Mouse (Mus musculus) ovary, adult 18-20 months (tissue): Measurements from ENCODE around the gene Prps1.
"Not testable (repeated sequence)": the region's sequence is repeated elsewhere in the genome, so short reads cannot be mapped to it uniquely, and the experiment has no call there.

Source experiments
- DNase-seq: peaks from one replicate; pipeline ENCODE4 v3.0.0; 2022; ENCODE audit warnings: low spot score, mixed read lengths

Gene Prps1

DNA sequence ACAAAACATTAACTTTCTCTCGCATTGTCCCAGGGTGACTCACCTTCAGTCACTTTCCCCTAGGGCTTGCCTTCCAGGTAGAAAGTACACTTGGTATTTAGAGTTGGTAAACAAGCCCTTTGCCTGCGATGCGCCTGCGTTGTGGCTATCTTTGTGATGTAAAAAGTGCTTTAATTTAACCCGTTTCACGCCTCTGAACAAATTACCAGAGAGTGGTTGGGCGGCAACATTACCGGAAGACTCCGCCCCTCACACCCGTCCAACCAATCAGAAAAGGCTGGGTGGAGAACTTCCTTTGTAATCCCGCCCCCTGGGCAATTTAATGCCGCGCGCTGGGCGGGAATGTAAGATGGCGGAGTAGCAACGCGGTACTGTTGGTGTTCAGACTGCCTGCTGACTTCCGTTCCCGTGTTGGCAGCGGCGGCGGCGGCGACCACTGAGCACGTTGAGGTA, at the start of gene Prps1:
Gene Prps1, plus strand, starts transcription at position 335 of the 453 bp plus-strand sequence.
- peak; percentile 67 for DNase-seq

DNA sequence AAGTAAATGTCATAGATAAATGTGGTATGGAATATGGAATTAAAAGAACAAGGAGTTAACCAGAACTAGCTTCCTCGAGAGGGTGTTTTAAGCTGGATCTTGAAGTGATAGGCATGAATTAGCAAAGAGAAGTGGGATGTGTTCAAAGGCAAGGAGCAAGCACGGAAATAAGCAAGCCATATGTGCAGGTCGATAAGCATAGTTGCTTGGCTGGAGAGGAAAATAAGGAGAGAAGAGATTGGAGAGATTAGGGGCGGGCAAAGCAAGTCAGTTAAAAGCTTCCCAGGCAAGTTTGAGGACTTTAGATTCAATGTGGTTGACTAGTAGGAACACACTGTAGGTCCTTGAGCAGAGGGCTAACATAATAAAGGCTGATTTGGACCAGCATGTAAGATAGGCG, 48.8 kb upstream of the Prps1 start:
- DNase-seq, result no peak

DNA sequence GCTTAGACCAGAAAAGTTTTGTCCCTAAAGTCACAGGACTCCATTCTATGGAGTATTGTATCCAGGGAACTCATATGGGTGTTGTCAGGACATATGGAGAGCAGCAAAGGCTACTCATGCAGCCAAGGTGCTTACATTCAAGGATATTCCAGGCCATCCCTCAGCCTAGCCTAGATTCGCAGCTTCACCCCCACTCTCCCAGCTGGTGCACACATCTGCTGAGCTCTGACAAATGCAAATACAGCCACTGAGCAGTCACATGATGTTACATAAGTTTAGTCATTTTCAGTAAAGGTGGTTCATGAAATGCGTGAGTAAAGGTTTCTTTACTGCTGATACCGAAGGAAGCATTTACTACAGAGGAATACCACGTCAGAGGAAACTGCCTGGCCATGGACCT, 37.9 kb upstream of the Prps1 start:
- DNase-seq, result no peak

- no peak for DNase-seq
These were observed 29.3 kb upstream of the Prps1 start for GRCm38 (mm10) chrX:140427124-140427523.

DNA sequence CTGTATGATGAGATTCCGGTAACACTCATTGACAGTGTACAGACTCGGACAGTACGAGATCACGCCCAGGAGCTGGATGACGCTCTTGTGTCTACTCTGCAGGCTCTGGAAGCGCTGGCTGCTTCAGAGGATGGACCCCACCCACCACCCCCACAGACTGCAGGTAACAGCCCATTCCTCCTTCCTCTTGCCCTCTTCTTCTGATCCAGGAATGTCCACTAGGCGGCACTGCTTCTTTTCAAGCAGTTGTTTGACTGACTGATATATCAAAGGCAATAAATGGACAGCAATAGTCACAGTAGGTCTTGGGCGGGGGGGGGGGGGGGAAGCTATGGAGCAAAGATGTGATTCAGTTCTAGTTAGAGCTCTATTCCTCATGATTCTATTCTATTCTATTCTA, 28.2 kb upstream of the Prps1 start:
- DNase-seq, result no peak

DNA sequence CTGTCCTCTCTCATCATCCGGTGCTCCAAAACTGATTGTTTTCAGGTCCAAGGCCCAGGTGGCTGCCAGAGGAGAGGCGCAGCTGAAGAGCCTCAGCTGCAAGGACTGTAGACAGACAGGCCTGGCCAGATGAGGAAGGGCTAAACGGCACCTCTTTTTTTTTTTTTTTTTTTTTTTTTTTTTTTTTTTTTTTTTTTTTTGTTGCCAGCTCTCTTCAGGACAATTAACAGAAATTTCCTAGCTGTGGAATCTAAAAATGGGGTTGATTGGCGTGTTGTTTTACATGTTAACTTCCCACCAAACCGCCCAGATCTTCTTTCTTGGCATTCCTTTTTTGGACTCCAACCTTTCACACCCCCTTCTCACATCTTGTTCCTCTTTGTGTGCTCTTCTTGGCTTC, 26.4 kb upstream of the Prps1 start:
- no peak for DNase-seq

DNA sequence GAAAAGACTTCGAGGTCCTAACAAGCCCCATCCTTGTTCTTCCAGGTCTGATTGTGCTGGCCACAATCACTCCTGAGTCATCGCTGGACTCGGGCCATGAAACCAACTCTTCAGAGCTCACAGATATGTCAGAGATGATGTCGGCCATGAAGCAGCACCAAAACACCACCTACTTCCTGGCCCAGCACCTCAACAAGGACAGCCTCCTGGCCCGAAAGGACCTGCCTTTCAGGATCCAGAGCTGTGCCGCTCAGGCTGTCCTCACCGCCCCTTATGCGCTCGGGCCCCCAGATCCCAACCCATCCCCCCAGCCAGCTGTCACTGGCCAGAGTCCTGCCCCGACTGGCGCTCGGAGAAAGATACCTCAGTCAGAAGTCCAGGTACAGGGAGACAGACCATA, 25.9 kb upstream of the Prps1 start:
- no peak for DNase-seq

DNA sequence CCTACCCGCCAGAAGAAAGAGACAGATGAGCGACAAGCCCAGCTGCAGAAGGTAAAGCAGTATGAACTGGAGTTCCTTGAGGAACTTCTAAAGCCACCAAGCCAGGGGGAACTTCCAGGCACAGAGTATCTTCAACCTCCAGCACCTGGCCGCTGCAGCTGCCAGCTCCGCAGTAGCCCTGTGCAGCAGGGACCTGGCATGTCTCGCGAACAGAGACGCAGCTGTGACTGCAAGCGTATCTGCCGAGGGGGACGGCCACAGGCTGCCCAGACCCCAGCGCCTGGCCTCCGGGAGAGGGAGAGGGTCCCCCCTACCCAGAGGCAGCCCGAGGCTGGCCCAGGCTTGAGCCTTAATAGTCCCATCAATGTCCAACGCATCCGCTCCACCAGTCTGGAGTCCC, 24.4 kb upstream of the Prps1 start:
- DNase-seq, result no peak

DNA sequence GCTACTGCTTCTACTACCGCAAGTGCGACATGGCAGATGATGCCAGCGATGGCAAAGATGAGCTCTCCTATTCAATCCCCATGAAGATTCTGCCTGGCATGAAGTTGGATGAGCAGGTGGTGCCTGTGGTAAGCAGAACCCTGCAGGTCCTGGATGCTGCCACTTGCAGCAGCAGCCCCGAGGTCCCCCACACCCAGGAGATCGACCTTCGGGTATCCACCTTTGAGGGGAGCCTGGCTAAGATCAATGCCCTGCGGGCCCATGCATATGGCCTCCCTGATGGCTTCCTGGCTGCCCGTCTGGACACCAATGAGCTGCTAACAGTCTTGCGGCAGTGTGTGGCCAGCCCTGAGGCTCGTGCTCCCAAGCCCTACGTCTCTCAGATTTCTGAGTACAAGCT, 23.6 kb upstream of the Prps1 start:
- no peak for DNase-seq

DNA sequence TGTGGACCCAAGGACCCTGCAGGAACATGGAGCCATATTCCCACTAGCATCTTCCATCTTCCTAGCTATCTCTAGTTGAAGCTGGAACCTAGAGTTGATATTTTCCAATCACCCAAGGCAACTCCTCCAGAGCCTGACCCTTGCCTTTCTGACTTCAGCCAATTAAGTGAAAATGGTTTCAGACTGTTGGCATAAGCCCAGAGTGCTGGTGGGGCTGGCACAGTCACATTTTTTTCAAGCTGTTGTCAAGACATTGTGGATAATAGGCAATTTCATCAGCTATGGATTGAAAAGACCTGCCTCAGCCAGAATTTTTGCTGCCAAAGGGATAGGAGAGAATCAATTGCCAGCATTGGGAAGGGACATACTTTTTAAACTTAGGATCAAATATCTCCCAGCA, 18.5 kb upstream of the Prps1 start:
- no peak for DNase-seq

DNA sequence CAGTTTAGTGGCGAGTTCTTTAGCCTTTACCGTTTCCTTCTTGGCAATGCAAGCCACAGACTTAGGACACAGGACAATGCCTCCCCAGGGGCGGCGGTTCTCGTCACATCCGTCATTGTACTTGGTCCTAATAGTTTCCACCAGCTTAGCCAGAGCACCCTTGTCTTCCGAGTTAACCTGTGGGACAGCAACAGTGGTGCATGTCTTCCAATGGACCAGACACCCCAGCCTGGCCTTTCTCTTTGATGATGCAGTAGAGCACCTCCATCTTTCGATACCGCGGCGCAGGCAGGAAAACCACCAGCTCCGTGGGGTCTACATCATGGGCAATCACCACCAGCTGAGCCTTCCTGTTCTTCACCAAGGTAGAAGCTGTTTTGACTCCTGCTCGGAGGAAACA, 10.9 kb upstream of the Prps1 start:
- no peak for DNase-seq

DNA sequence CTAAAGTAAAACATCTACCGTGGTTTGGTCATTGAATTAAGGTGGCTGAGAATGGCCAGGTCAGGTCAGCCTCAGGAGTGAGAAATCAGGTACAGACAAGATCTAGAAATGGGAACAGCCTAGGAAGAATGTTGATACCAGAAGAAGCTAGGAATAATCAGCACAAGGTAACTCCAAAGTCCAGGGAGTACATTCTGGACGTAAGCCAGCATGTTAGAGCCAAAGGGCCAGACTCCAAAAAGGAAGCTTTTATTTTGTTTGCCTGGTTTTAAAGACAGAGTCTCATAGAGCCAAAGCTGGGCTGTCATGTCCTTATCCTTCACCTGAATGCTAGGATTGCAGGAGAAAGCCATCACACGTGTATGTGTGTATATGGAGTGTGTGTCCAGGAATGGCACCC, 6.3 kb upstream of the Prps1 start:
- no peak for DNase-seq

DNA sequence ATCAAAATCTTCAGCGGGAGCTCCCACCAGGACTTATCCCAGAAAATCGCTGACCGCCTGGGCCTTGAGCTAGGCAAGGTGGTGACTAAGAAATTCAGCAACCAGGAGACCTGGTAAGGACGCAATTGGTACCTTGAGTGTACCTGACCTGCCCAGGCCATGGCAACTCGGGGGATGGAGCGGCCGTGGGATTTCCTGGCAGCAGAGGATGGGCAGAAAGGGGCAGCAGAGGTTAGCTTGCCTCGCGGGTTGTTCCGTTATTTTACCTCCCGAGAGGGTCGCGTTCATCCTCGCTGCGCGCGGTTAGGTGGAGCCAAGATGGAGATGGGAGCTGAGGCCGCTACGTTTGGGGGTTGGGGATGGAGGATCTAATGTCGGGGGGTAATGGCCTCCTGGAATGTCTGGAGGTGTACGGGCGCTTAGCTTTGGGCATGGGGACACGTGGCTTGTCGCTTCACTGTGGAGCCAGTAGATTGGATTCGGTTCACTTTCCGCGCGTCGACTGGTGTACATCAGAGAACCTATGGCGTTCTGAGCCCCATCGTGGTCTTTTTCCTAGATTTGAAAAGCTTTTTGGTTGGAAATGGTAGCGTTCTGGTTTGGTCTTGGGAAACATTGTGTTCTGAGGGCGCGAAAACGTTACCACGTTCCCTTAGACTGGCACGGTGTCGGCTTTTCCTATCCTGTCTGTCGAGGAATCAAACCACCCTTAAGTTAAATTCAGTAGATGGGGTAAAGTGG, 508 bp downstream of the Prps1 start:
- DNase-seq, result no peak

- DNase-seq, result no peak
These were observed 1.1 kb downstream of the Prps1 start for GRCm38 (mm10) chrX:140457502-140457901.

GRCm38 (mm10) chrX:140478231-140478630, 21.8 kb downstream of the Prps1 start:
- DNase-seq, result no peak

DNA sequence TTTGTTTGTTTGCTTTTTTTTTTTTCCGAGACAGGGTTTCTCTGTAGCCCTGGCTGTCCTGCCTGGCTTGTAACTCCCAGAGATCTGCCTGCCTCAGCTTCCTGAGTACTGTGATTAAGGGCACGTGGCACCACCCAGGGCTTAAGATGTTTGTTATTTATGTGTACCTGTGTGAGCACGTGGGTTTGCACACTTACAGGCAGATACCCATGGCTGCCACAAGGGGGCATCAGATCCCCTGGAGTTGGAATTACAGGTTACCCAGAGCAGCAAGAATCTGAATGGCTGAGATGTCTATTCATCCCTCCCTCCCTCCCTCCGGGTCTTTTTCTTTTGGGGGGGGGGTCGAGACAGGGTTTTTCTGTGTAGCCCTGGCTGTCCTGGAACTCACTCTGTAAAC, 22.8 kb downstream of the Prps1 start:
- DNase-seq, result no peak

DNA sequence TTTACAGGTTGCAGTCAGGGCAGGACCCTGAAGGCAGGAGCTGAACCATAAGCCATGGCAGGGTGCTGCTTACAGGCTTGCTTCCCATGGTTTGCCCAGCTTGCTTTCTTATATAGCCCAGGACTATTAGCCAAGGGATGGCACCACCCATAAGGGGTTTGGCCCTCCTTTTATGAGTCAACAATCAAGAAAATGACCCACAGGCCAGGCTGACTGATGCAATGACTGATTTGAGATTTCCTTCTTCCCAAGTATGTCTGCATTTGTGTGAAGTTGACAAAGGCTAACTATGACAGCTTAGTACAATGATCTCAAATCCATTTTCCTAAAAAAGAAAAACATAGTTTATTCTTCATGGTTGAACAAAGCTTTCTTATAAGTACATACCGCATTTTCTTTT, 32.8 kb downstream of the Prps1 start:
- no peak for DNase-seq

DNA sequence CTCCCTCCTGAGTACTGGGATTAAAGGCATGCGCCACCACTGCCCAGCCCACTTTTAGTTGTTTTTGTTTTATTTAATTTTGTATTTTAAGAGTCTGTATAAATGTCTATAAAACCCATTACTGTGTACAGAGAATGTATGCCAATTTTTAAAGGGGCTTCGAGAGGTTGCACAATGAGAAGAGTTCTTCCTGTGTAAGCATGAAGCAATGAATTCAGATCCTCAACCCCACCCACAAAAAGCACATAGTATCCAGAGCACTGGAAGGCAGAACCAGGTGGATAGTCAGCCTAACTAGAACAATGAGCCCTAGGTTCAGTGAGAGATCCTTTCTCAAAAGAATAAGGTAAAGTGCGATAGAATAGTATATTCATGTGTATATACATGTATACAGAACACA, 33.8 kb downstream of the Prps1 start:
- no peak for DNase-seq

DNA sequence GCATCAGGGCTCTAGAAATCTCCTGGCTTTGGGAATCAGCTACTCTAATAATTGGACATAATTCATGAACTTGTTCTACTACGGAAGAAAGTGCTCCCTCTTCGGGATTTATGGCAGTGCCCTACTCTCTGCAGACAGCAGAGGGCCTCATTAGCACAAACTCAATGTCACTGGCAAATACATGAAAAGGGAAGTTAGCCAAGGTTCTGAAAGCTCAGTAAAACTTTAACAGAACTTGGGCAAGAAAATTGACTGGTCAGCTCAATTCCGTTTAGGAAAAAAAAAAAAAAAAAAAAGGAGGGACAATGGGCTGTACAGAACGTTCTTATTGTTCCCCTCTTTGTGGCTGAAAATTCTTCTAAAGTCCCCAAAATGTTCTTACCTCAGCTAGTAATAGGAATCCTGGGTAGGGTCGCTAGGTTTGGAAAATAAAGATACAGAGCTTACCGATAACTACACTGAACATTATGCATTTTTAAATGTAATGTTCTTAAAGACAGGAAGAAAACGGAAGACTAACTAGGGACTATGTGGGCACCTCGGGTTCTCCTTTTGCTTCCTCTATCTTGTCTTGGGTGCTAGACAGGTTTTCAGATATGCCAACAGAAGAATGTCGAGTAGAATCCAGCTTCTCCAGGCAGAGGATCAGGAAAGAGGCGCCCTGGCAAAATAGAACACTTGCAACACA, 35.6 kb downstream of the Prps1 start:
- DNase-seq, result no peak

GRCm38 (mm10) chrX:140493527-140494029, 37.2 kb downstream of the Prps1 start:
- no peak for DNase-seq

DNA sequence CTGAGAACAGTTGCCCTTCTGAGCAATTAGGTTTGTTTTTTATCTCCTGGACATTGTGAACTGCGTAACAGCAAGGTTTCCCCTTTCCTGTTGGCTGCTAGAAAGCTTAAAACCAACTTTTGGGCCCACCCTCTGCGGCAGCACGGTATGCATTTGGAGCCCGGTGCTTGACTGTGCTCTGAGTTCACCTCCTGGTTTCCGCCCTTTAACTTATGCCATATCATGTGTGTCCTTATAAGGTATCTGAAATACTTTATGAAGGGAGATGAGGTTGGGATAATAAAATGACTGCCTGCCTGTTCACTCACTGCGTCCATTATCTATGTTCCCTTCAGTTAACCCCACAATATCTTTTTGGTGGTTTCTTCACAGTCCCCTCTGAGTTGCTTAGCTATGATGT, 37.8 kb downstream of the Prps1 start:
- no peak for DNase-seq

- not testable (repeated sequence) for DNase-seq
These were observed 42.0 kb downstream of the Prps1 start for GRCm38 (mm10) chrX:140498431-140498830.

DNA sequence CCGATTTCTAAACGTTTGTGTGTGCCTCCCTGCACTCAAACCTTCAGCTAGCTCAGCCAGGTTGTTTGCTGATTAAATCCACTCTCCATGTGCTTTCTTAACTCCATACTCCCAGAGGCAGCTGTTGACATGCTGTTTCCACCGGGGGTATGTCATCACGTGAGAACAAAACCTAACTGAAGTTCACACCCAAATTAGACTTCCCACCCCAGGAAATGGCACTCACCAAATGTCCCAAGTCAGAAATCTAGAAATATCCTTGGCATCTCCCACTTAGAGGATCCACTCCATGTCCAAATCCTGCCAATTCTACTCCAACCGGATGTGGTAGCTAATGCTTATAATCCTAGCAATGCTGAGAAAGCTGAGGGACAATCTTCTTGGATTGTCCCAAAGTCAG, 43.9 kb downstream of the Prps1 start:
- no peak for DNase-seq
